Mouse (Mus musculus) CH12.LX (cell line): ENCODE measurements around the gene Mindy3. TPM values are rescaled to one million over a fixed set of nuclear protein-coding genes. Genes with fewer than 3 reads are reported as not detected.

Experiments
- DNase-seq: peaks from one replicate; pipeline ENCODE4 v3.0.0-alpha.2; 2013; ENCODE audit errors: extremely low read depth
- H3K27ac ChIP-seq: 2 replicates; pipeline ENCODE4 v1.5.1; 2012; ENCODE audit warnings: low read depth, mild to moderate bottlenecking, control low read depth, moderate library complexity; ENCODE audit not compliant: insufficient read depth
- H3K27me3 ChIP-seq: replicated peaks from 2 replicates; pipeline ENCODE3; 2012; ENCODE audit warnings: inconsistent platforms
- H3K36me3 ChIP-seq, 2 experiments: replicated peaks in 1 of 2; 2 replicates each; pipeline versions ENCODE3 to v1.6.1; 2012; ENCODE audit warnings: inconsistent platforms in 1 of 2, low read length in 1 of 2, mild to moderate bottlenecking in 1 of 2, mixed read lengths in 1 of 2, moderate library complexity in 1 of 2; ENCODE audit not compliant: control insufficient read depth in 1 of 2, insufficient read depth in 1 of 2
- H3K4me1 ChIP-seq, 2 experiments: 2 replicates each; pipeline ENCODE4 v1.6.1; 2012; ENCODE audit warnings: inconsistent platforms in 1 of 2, moderate library complexity in 1 of 2; ENCODE audit not compliant: insufficient read depth in 2 of 2, control insufficient read depth in 1 of 2
- H3K4me2 ChIP-seq: 2 replicates; pipeline ENCODE4 v1.6.1; 2012; ENCODE audit warnings: low read depth, mild to moderate bottlenecking, control low read depth; ENCODE audit not compliant: poor library complexity, insufficient read depth, severe bottlenecking
- H3K4me3 ChIP-seq, 3 experiments: fragments of 150-350 bp in 1 of 3; sonication (generic) in 1 of 3; replicated peaks in 1 of 3; 2 replicates each; pipeline versions ENCODE3 to v1.5.1; 2011 to 2012; ENCODE audit warnings: low read depth in 2 of 3, low read length in 2 of 3, mild to moderate bottlenecking in 2 of 3, moderate library complexity in 2 of 3, control low read depth in 1 of 3, improper control_type of control experiment in 1 of 3, inconsistent platforms in 1 of 3, mixed read lengths in 1 of 3; ENCODE audit not compliant: poor library complexity in 1 of 3
- H3K79me2 ChIP-seq: replicated peaks from 2 replicates; pipeline ENCODE4 v1.6.1; 2012; ENCODE audit warnings: mild to moderate bottlenecking, moderate library complexity; ENCODE audit not compliant: control insufficient read depth, poor library complexity, insufficient read depth, severe bottlenecking; ENCODE audit errors: extremely low read depth
- H3K9ac ChIP-seq: 2 replicates; pipeline ENCODE4 v1.6.1; 2012; ENCODE audit warnings: low read depth, mild to moderate bottlenecking, control low read depth, moderate library complexity; ENCODE audit not compliant: insufficient read depth
- H3K9me3 ChIP-seq: replicated peaks from 2 replicates; pipeline ENCODE3; 2012; ENCODE audit warnings: low read length, inconsistent platforms, mixed read lengths
- BHLHE40 ChIP-seq: IDR thresholded peaks from 2 replicates; pipeline ENCODE4 v1.6.1; 2011; ENCODE audit warnings: mild to moderate bottlenecking, low read depth, low read length, improper control_type of control experiment
- CHD1 ChIP-seq: IDR thresholded peaks from 2 replicates; pipeline ENCODE4 v1.6.1; 2012; ENCODE audit warnings: low read depth, low read length, improper control_type of control experiment, inconsistent platforms
- CHD2 ChIP-seq: IDR thresholded peaks from 2 replicates; pipeline ENCODE4 v1.6.1; 2011; ENCODE audit warnings: low read length, improper control_type of control experiment
- CTCF ChIP-seq, 2 experiments: IDR thresholded peaks in 1 of 2; conservative IDR thresholded peaks in 1 of 2; 2 replicates each; pipeline ENCODE4 v1.5.1; 2011 to 2012; ENCODE audit warnings: low read depth in 2 of 2, low read length in 2 of 2, improper control_type of control experiment in 1 of 2, inconsistent platforms in 1 of 2, mild to moderate bottlenecking in 1 of 2, moderate library complexity in 1 of 2
- E2F4 ChIP-seq: IDR thresholded peaks from 2 replicates; pipeline ENCODE4 v1.6.1; 2011; ENCODE audit warnings: low read depth, low read length, improper control_type of control experiment; ENCODE audit not compliant: insufficient replicate concordance
- ELF1 ChIP-seq: IDR thresholded peaks from 2 replicates; pipeline ENCODE4 v1.6.1; 2014; ENCODE audit warnings: low read depth, mild to moderate bottlenecking, inconsistent platforms, low read length, improper control_type of control experiment
- EP300 ChIP-seq: IDR thresholded peaks from 2 replicates; pipeline ENCODE4 v1.6.1; 2011; ENCODE audit warnings: low read length, improper control_type of control experiment
- GABPA ChIP-seq: IDR thresholded peaks from 2 replicates; pipeline ENCODE4 v1.6.1; 2012; ENCODE audit warnings: low read depth, low read length, improper control_type of control experiment, inconsistent platforms; ENCODE audit not compliant: insufficient replicate concordance
- HCFC1 ChIP-seq: IDR thresholded peaks from 2 replicates; pipeline ENCODE4 v1.6.1; 2012; ENCODE audit warnings: low read depth, mild to moderate bottlenecking, inconsistent platforms, low read length, improper control_type of control experiment
- IRF4 ChIP-seq: IDR thresholded peaks from 2 replicates; pipeline ENCODE4 v1.6.1; 2014; ENCODE audit warnings: low read depth, mild to moderate bottlenecking, inconsistent platforms, low read length, improper control_type of control experiment
- JUN ChIP-seq: IDR thresholded peaks from 2 replicates; pipeline ENCODE4 v1.6.1; 2011; ENCODE audit warnings: low read depth, mild to moderate bottlenecking, low read length, improper control_type of control experiment, moderate library complexity; ENCODE audit not compliant: insufficient read depth
- JUND ChIP-seq: conservative IDR thresholded peaks from 2 replicates; pipeline ENCODE4 v1.6.1; 2011; ENCODE audit warnings: low read depth, low read length, improper control_type of control experiment
- MAFK ChIP-seq: IDR thresholded peaks from 2 replicates; pipeline ENCODE4 v1.6.1; 2011; ENCODE audit warnings: low read length, improper control_type of control experiment; ENCODE audit not compliant: insufficient replicate concordance
- MXI1 ChIP-seq: IDR thresholded peaks from 2 replicates; pipeline ENCODE4 v1.6.1; 2011; ENCODE audit warnings: mild to moderate bottlenecking, low read depth, low read length, improper control_type of control experiment
- MYC ChIP-seq: IDR thresholded peaks from 2 replicates; pipeline ENCODE4 v1.6.1; 2011; ENCODE audit warnings: low read depth, mild to moderate bottlenecking, improper control_type of control experiment, low read length
- NELFE ChIP-seq: IDR thresholded peaks from 2 replicates; pipeline ENCODE4 v1.6.1; 2011; ENCODE audit warnings: low read depth, low read length, improper control_type of control experiment
- PAX5 ChIP-seq: IDR thresholded peaks from 2 replicates; pipeline ENCODE4 v1.6.1; 2012; ENCODE audit warnings: low read length, inconsistent platforms, mixed read lengths
- POLR2A ChIP-seq: IDR thresholded peaks from 2 replicates; pipeline ENCODE4 v1.6.1; 2011; ENCODE audit warnings: low read depth, mild to moderate bottlenecking, improper control_type of control experiment, low read length
- RAD21 ChIP-seq: IDR thresholded peaks from 2 replicates; pipeline ENCODE4 v1.6.1; 2011; ENCODE audit warnings: low read depth, mild to moderate bottlenecking, low read length, improper control_type of control experiment, moderate library complexity
- RCOR1 ChIP-seq: conservative IDR thresholded peaks from 2 replicates; pipeline ENCODE4 v1.6.1; 2012; ENCODE audit warnings: low read depth, mild to moderate bottlenecking, inconsistent platforms, low read length, improper control_type of control experiment
- SIN3A ChIP-seq: IDR thresholded peaks from 2 replicates; pipeline ENCODE4 v1.6.1; 2012; ENCODE audit warnings: low read length, improper control_type of control experiment, inconsistent platforms
- SMC3 ChIP-seq: IDR thresholded peaks from 2 replicates; pipeline ENCODE4 v1.6.1; 2011; ENCODE audit warnings: low read depth, low read length, improper control_type of control experiment
- TCF12 ChIP-seq: IDR thresholded peaks from 2 replicates; pipeline ENCODE4 v1.6.1; 2014; ENCODE audit warnings: low read depth, mild to moderate bottlenecking, inconsistent platforms, low read length, improper control_type of control experiment
- USF1 ChIP-seq: IDR thresholded peaks from 2 replicates; pipeline ENCODE4 v1.6.1; 2014; ENCODE audit warnings: low read depth, mild to moderate bottlenecking, inconsistent platforms, low read length, improper control_type of control experiment
- USF2 ChIP-seq: conservative IDR thresholded peaks from 2 replicates; pipeline ENCODE4 v1.6.1; 2011; ENCODE audit warnings: low read depth, low read length, improper control_type of control experiment
- ZNF384 ChIP-seq: IDR thresholded peaks from 2 replicates; pipeline ENCODE4 v1.6.1; 2012; ENCODE audit warnings: low read depth, low read length, improper control_type of control experiment, inconsistent platforms
- dilution Hi-C: fragments of 300-500 bp; cut with MboI; formaldehyde crosslinking; loops from 2 replicates; pipeline ENCODE4 v1.14.3; 2020; ENCODE audit warnings: low sequenced_read_pairs; ENCODE audit not compliant: extremely low pct_unique_long_range_greater_than_20kb, extremely low pct_ligation_motif_present
- in situ Hi-C: fragments of 300-500 bp; cut with MboI; formaldehyde crosslinking; loops from 3 replicates; pipeline ENCODE4 v1.14.3; 2019; ENCODE audit warnings: low sequenced_read_pairs, low pct_ligation_motif_present, low pct_unique_long_range_greater_than_20kb, mixed read lengths
- polyA plus RNA-seq: library from polyadenylated mRNA; unstranded; fragments of >175 nt; gene quantifications from 2 replicates; pipeline ENCODE4 v1.2.1, GENCODE M21; 2012; ENCODE audit warnings: low read depth; ENCODE audit not compliant: insufficient read length
- total RNA-seq, 2 experiments: library from RNA; depleted of rRNA; stranded (reverse); fragments of 300-350 nt in 1 of 2; fragments of >200 nt in 1 of 2; gene quantifications; 2 replicates each; pipeline ENCODE4 v1.2.3; 2012 to 2014

The Mindy3 gene
- total and polyA plus RNA-seq, 3 experiments, result 20.7 to 43.7 (median 33.8) TPM

- no peak overlapping the region for H3K27ac ChIP-seq
- no peaks in the 10 kb centered on the region for H3K27me3 ChIP-seq
- in situ Hi-C loops (no loop called here), dilution Hi-C loops (no loop called here)
- H3K36me3 ChIP-seq, result no peaks in the 10 kb centered on the region
- H3K4me3 ChIP-seq, result no peak overlapping the region
- H3K9me3 ChIP-seq, result no peaks in the 10 kb centered on the region
- no peak for DNase-seq
- H3K9ac ChIP-seq, result no peak overlapping the region
- no peaks in the 10 kb centered on the region for H3K79me2 ChIP-seq
- TF ChIP-seq TCF12 (no peak), USF2 (no peak), JUN (no peak), USF1 (no peak), E2F4 (no peak), RCOR1 (no peak), POLR2A (no peak), CHD1 (no peak), SIN3A (no peak), ELF1 (no peak), EP300 (no peak), GABPA (no peak), HCFC1 (no peak)
- 0 out of 4 replicates have a peak, but pooled peaks cover 0 to 2% of the 10 kb centered on the region in 2 experiments for H3K4me1 ChIP-seq
- no peak overlapping the region for H3K4me2 ChIP-seq
Observed at GRCm38 (mm10) chr2:12327216-12327615, 92.1 kb downstream of the Mindy3 start.

- DNase-seq, result no peak
- Histone ChIP-seq H3K4me3 (no peak overlapping the region), H3K9ac (no peak overlapping the region), H3K9me3 (no peaks in the 10 kb centered on the region), H3K27ac (no peak overlapping the region), H3K27me3 (no peaks in the 10 kb centered on the region), H3K79me2 (no peaks in the 10 kb centered on the region), H3K4me1 (0 out of 4 replicates have a peak, but pooled peaks cover 0 to 2% of the 10 kb centered on the region in 2 experiments), H3K4me2 (no peak overlapping the region), H3K36me3 (no peaks in the 10 kb centered on the region)
- dilution Hi-C loops, result no loop called here
- in situ Hi-C loops, result no loop called here
- TF ChIP-seq RAD21 (no peak), PAX5 (no peak), MXI1 (no peak), MYC (no peak), NELFE (no peak), CHD2 (no peak), MAFK (no peak), RCOR1 (no peak), SMC3 (no peak), USF1 (no peak), BHLHE40 (no peak), IRF4 (no peak), JUND (no peak), CTCF (conservative IDR thresholded peaks at IDR 0.05 in 1 of 2, IDR thresholded peaks at IDR 0.05 in 1 of 2; ENCODE audit: low read depth in 2 of 2, low read length in 2 of 2) (no peak), ZNF384 (no peak)
- TF ChIP-seq, all 38 proteins: peak for 0
Observed at GRCm38 (mm10) chr2:12325868-12326267, 93.4 kb downstream of the Mindy3 start.
